Mouse (Mus musculus) small intestine, adult 2 months (tissue): ENCODE data around the gene Zbtb41.
"Not testable (repeated sequence)": the region's sequence is repeated elsewhere in the genome, so short reads cannot be mapped to it uniquely, and the experiment has no call there.

Experiments used
- CTCF ChIP-seq: fragments of 200-500 bp; IDR thresholded peaks from 2 replicates; pipeline ENCODE4 v1.5.1; 2012; ENCODE audit warnings: low read depth, mild to moderate bottlenecking, control low read depth, inconsistent platforms, low read length, moderate library complexity, mixed read lengths; ENCODE audit not compliant: insufficient replicate concordance, insufficient read length; ENCODE audit errors: extremely low read depth
- POLR2A ChIP-seq: fragments of 200-500 bp; IDR thresholded peaks from 2 replicates; pipeline ENCODE4 v1.6.1; 2012; ENCODE audit warnings: low read depth, mild to moderate bottlenecking, control low read depth, inconsistent platforms, low read length, moderate library complexity

- TF ChIP-seq CTCF, POLR2A: not testable (repeated sequence)
Observed at GRCm38 (mm10) chr1:139443103-139443502, 21.0 kb downstream of the Zbtb41 start.
